Mouse (Mus musculus): ENCODE results near the gene BC048403. TPM values are rescaled to one million over a fixed set of nuclear protein-coding genes. Genes with fewer than 3 reads are reported as not detected.

Gene BC048403
- polyA plus RNA-seq, 1 experiment from 2014 or later, result 2.7 TPM

GRCm38 (mm10) chr10:121790078-121790477, 50.3 kb downstream of the BC048403 start:
- H3K4me1 ChIP-seq (ENCODE audit: control insufficient read depth, insufficient read depth, low read length), result peaks cover 7% of the 10 kb centered on the region; the same call in 1 of the 2 replicates
- no peak overlapping the region for H3K4me2 ChIP-seq (ENCODE audit: low read depth)
- no peaks in the 10 kb centered on the region for H3K27me3 ChIP-seq (ENCODE audit: control insufficient read depth, insufficient read depth, low read length)
- DNase-seq (ENCODE audit: low spot score), result no peak
- WGBS, result 36% methylated on average over 6 of the region's 6 CpGs
- H3K4me3 ChIP-seq (ENCODE audit: low read depth, low read length), result no peak overlapping the region
- H3K36me3 ChIP-seq (ENCODE audit: control insufficient read depth, insufficient read depth, low read length), result peaks cover 3% of the 10 kb centered on the region
- H3K27ac ChIP-seq (ENCODE audit: low read depth, low read length), result no peak overlapping the region
- no peak overlapping the region for H3K9ac ChIP-seq (ENCODE audit: low read length)
- ATAC-seq (ENCODE audit: insufficient read depth, low FRiP score, low TSS enrichment), result no peak
- H3K9me3 ChIP-seq (ENCODE audit: control insufficient read depth, low read length), result no peaks in the 10 kb centered on the region

- Histone ChIP-seq H3K4me2 (ENCODE audit: low read depth) (no peak overlapping the region), H3K4me3 (ENCODE audit: low read depth, low read length) (no peak overlapping the region), H3K27ac (ENCODE audit: low read depth, low read length) (no peak overlapping the region), H3K9me3 (ENCODE audit: control insufficient read depth, low read length) (no peaks in the 10 kb centered on the region), H3K4me1 (ENCODE audit: control insufficient read depth, insufficient read depth, low read length) (peaks cover 7% of the 10 kb centered on the region; the same call in 1 of the 2 replicates), H3K9ac (ENCODE audit: low read length) (no peak overlapping the region), H3K27me3 (ENCODE audit: control insufficient read depth, insufficient read depth, low read length) (no peaks in the 10 kb centered on the region), H3K36me3 (ENCODE audit: control insufficient read depth, insufficient read depth, low read length) (no peaks in the 10 kb centered on the region; the same call in 1 of the 2 replicates)
- 97% methylated on average over 17 of the region's 17 CpGs for WGBS
- DNase-seq (ENCODE audit: low spot score) (no peak), ATAC-seq (ENCODE audit: insufficient read depth, low FRiP score, low TSS enrichment) (no peak)
Measured at GRCm38 (mm10) chr10:121792661-121793060, 52.9 kb downstream of the BC048403 start.

GRCm38 (mm10) chr10:121794486-121794885, 54.7 kb downstream of the BC048403 start:
- Histone ChIP-seq H3K9me3 (ENCODE audit: control insufficient read depth, low read length) (no peaks in the 10 kb centered on the region), H3K4me3 (ENCODE audit: low read depth, low read length) (no peak overlapping the region), H3K27ac (ENCODE audit: low read depth, low read length) (no peak overlapping the region), H3K4me1 (ENCODE audit: control insufficient read depth, insufficient read depth, low read length) (peaks cover 7% of the 10 kb centered on the region; the same call in 1 of the 2 replicates), H3K4me2 (ENCODE audit: low read depth) (no peak overlapping the region), H3K27me3 (ENCODE audit: control insufficient read depth, insufficient read depth, low read length) (no peaks in the 10 kb centered on the region), H3K9ac (ENCODE audit: low read length) (no peak overlapping the region), H3K36me3 (ENCODE audit: control insufficient read depth, insufficient read depth, low read length) (no peaks in the 10 kb centered on the region; the same call in 1 of the 2 replicates)
- DNase-seq (ENCODE audit: low spot score), result no peak
- WGBS, result 94% methylated on average over 12 of the region's 12 CpGs
- ATAC-seq (ENCODE audit: insufficient read depth, low FRiP score, low TSS enrichment), result no peak

GRCm38 (mm10) chr10:121796027-121796802, 56.5 kb downstream of the BC048403 start:
- ATAC-seq (ENCODE audit: insufficient read depth, low FRiP score, low TSS enrichment), result no peak
- Histone ChIP-seq H3K4me2 (ENCODE audit: low read depth) (no peak overlapping the region), H3K9ac (ENCODE audit: low read length) (no peak overlapping the region), H3K27ac (ENCODE audit: low read depth, low read length) (no peak overlapping the region), H3K36me3 (ENCODE audit: control insufficient read depth, insufficient read depth, low read length) (no peaks in the 10 kb centered on the region; the same call in 1 of the 2 replicates), H3K9me3 (ENCODE audit: control insufficient read depth, low read length) (no peaks in the 10 kb centered on the region), H3K27me3 (ENCODE audit: control insufficient read depth, insufficient read depth, low read length) (no peaks in the 10 kb centered on the region), H3K4me1 (ENCODE audit: control insufficient read depth, insufficient read depth, low read length) (no peaks in the 10 kb centered on the region), H3K4me3 (ENCODE audit: low read depth, low read length) (no peak overlapping the region)
- no peak for DNase-seq (ENCODE audit: low spot score)
- WGBS, result 86% methylated on average over 8 of the region's 8 CpGs

DNA sequence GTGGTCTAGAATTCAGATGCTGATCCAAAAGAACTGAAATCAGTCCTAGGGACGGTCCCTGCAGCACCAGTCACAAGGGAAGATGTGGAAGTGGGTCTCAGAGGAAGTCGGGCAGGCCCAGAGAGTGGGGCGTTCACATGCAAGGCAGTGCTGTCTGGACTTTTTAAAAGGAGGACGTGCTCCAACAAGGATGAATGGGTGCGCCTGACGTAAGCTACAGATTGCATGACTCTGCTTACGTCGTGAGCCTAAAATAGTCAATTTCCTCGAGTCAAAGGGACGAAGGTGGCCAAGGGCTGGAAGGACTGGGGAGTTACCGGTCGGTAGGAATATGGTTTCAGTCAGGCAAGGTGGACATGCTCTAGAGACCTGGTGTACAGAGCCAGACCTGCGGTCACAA, 60.3 kb downstream of the BC048403 start:
- Histone ChIP-seq H3K9me3 (ENCODE audit: control insufficient read depth, low read length) (no peaks in the 10 kb centered on the region), H3K4me3 (ENCODE audit: low read depth, low read length) (no peak overlapping the region), H3K9ac (ENCODE audit: low read length) (no peak overlapping the region), H3K4me2 (ENCODE audit: low read depth) (no peak overlapping the region), H3K36me3 (ENCODE audit: control insufficient read depth, insufficient read depth, low read length) (0 out of 2 replicates have a peak, but pooled peaks cover 2% of the 10 kb centered on the region), H3K27ac (ENCODE audit: low read depth, low read length) (no peak overlapping the region), H3K4me1 (ENCODE audit: control insufficient read depth, insufficient read depth, low read length) (no peaks in the 10 kb centered on the region), H3K27me3 (ENCODE audit: control insufficient read depth, insufficient read depth, low read length) (no peaks in the 10 kb centered on the region)
- no peak for ATAC-seq (ENCODE audit: insufficient read depth, low FRiP score, low TSS enrichment)
- no peak for DNase-seq (ENCODE audit: low spot score)
- 93% methylated on average over 13 of the region's 13 CpGs for WGBS

Other genes starting within 250 kb of the BC048403 start
- 32.4 and 34.9 TPM in 2 replicates for gene Tbk1, start 153.2 kb upstream of the BC048403 start, polyA plus RNA-seq (2014; fragmentation: Nextera tagmentation; extraction: Ambion mirVana)
- 52.5 and 61.0 TPM in 2 replicates for gene Xpot, start 113.6 kb upstream of the BC048403 start, polyA plus RNA-seq (2014; fragmentation: Nextera tagmentation; extraction: Ambion mirVana)
- 0.26 TPM in 1 of 2 replicates, not detected in the other for gene D930020B18Rik, start 98.3 kb upstream of the BC048403 start, polyA plus RNA-seq (2014; fragmentation: Nextera tagmentation; extraction: Ambion mirVana)

Measured in neural tube, embryonic 11.5 days (tissue).